Mouse (Mus musculus) liver, postnatal 0 days (tissue): Measurements from ENCODE around the gene Myt1l. TPM values are rescaled to one million over a fixed set of nuclear protein-coding genes. Genes with fewer than 3 reads are reported as not detected.
A peak's percentile ranks its signal among the peaks of the same experiment; 100 is the strongest.

Experiments used
- ATAC-seq: fragments of 200-750 bp; cut with Nextera tagmentation; 2 replicates; pipeline ENCODE4 v1.8.0; 2017; ENCODE audit warnings: mild to moderate bottlenecking, moderate library complexity
- DNase-seq: peaks from one replicate; pipeline ENCODE4 v3.0.0-alpha.2; 2016
- H3K27ac ChIP-seq: fragments of 300-500 bp; sonication (generic); 2 replicates; pipeline ENCODE4 v1.5.1; 2014; ENCODE audit warnings: antibody characterized with exemption, moderate library complexity, mild to moderate bottlenecking, low read depth
- H3K27me3 ChIP-seq: fragments of 300-500 bp; sonication (generic); 2 replicates; pipeline ENCODE4 v1.6.1; 2014; ENCODE audit warnings: low read length, control low read depth, mixed read lengths; ENCODE audit not compliant: insufficient read depth
- H3K36me3 ChIP-seq: fragments of 300-500 bp; sonication (generic); replicated peaks from 2 replicates; pipeline ENCODE4 v1.6.1; 2014; ENCODE audit warnings: mild to moderate bottlenecking, control low read depth, low read length, moderate library complexity, mixed read lengths; ENCODE audit not compliant: insufficient read depth
- H3K4me1 ChIP-seq: fragments of 300-500 bp; sonication (generic); 2 replicates; pipeline ENCODE4 v1.6.1; 2014; ENCODE audit warnings: antibody characterized with exemption, mild to moderate bottlenecking, control low read depth; ENCODE audit not compliant: insufficient read depth
- H3K4me2 ChIP-seq: fragments of 300-500 bp; sonication (generic); 2 replicates; pipeline ENCODE4 v1.6.1; 2014; ENCODE audit warnings: low read depth, mild to moderate bottlenecking, low read length, moderate library complexity, mixed read lengths
- H3K4me3 ChIP-seq: fragments of 300-500 bp; sonication (generic); 2 replicates; pipeline ENCODE4 v1.5.1; 2014; ENCODE audit warnings: low read depth, low read length
- H3K9ac ChIP-seq: fragments of 300-500 bp; sonication (generic); replicated peaks from 2 replicates; pipeline ENCODE4 v1.6.1; 2014; ENCODE audit warnings: mild to moderate bottlenecking, moderate library complexity
- H3K9me3 ChIP-seq: fragments of 300-500 bp; sonication (generic); 2 replicates; pipeline ENCODE4 v1.6.1; 2016; ENCODE audit warnings: mild to moderate bottlenecking, control low read depth, low read length, mixed read lengths
- CTCF ChIP-seq: sonication (generic); IDR thresholded peaks from 2 replicates; pipeline ENCODE4 v1.5.1; 2016; ENCODE audit warnings: antibody characterized with exemption, low read depth
- EP300 ChIP-seq: IDR thresholded peaks from 2 replicates; pipeline ENCODE4 v1.6.1; 2016; ENCODE audit warnings: antibody characterized with exemption, low read depth, mild to moderate bottlenecking
- WGBS: fragments of 180-500 bp; shearing (Covaris S2); extraction: QIAGEN DNeasy Blood & Tissue Kit; methylation state at CpG from one replicate; pipeline ENCODE4 v1.1.7; 2014; ENCODE audit not compliant: insufficient replicate concordance; 5-methylcytosine and 5-hydroxymethylcytosine counted together
- polyA plus RNA-seq: library from polyadenylated mRNA; unstranded; fragments of >200 nt; fragmentation: Nextera tagmentation; extraction: Ambion mirVana; gene quantifications from 2 replicates; pipeline ENCODE4 v1.2.1, GENCODE M21; 2015

Myt1l gene
- polyA plus RNA-seq, 1 experiment from 2014 or later = not detected

DNA sequence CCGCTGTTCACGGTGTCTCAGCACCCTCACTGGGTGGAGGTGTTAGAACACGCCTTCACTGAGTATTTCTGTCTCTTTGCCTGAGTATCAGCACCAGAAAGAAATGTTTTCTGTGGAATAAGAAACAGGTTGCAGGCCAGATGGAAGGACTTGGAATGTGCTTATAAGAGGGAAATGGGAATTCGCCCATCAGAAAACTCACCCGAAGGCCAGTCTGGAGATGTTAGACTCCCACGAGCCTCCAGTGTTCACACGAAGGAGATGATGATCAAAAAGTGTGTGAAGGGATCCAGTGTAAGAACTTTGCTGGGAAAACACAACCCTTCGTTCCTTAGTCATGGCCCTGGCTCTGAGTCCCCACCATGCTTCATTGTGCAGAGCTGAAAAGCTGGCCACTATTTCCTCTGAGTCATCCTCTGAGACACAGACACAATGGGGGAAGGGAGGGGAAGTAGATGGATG lies 406.0 kb downstream of the Myt1l start:
- DNase-seq (no peak), ATAC-seq (no peak)
- no peak overlapping the region for H3K9ac ChIP-seq
- H3K4me2 ChIP-seq = no peak overlapping the region
- TF ChIP-seq EP300 = no peak
- H3K9me3 ChIP-seq = no peaks in the 10 kb centered on the region
- H3K27ac ChIP-seq = no peak overlapping the region
- no peaks in the 10 kb centered on the region for H3K36me3 ChIP-seq
- peaks cover 13% of the 10 kb centered on the region for H3K27me3 ChIP-seq
- H3K4me3 ChIP-seq = no peak overlapping the region
- H3K4me1 ChIP-seq = no peaks in the 10 kb centered on the region
- 56% methylated on average over 8 of the region's 8 CpGs for WGBS

DNA sequence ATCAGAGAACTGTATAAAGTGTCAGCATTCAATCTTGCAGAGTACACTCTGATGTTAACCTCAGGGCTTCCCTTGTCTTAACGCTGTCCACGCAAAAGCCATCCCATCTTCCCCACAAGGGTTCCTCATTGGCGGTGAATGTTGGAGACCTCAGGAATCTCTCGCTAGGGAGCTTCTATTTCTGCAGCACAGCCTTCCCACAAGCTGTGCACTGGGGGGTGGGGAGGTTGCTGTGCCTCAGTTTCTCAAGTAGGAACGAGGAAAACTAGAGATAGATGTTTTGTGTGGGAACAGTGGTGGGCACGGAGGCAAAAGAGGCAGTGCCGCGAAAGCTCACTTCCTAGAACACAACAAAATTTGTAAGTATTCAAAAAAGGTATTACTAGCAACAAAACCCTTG lies 409.1 kb downstream of the Myt1l start, which contains the start of gene Pxdn:
TSS of gene Pxdn (plus strand) at position 301 of the 400 bp plus-strand sequence.
- peak within 1 kb of the TSS; percentile 52 for H3K4me2 ChIP-seq
- no peaks in the 10 kb centered on the region for H3K9me3 ChIP-seq
- peak within 1 kb of the TSS; percentile 21; the same call in 1 of the 2 replicates for H3K9ac ChIP-seq
- H3K27ac ChIP-seq = peak within 1 kb of the TSS; percentile 34; the same call in 1 of the 2 replicates
- peak within 1 kb of the TSS; percentile 42 for H3K4me3 ChIP-seq
- DNase-seq (no peak), ATAC-seq (no peak)
- no peaks in the 10 kb centered on the region for H3K4me1 ChIP-seq
- WGBS = 30% methylated on average over 8 of the region's 8 CpGs
- H3K27me3 ChIP-seq = peaks cover 15% of the 10 kb centered on the region
- H3K36me3 ChIP-seq = no peaks in the 10 kb centered on the region
- no peak for TF ChIP-seq EP300

DNA sequence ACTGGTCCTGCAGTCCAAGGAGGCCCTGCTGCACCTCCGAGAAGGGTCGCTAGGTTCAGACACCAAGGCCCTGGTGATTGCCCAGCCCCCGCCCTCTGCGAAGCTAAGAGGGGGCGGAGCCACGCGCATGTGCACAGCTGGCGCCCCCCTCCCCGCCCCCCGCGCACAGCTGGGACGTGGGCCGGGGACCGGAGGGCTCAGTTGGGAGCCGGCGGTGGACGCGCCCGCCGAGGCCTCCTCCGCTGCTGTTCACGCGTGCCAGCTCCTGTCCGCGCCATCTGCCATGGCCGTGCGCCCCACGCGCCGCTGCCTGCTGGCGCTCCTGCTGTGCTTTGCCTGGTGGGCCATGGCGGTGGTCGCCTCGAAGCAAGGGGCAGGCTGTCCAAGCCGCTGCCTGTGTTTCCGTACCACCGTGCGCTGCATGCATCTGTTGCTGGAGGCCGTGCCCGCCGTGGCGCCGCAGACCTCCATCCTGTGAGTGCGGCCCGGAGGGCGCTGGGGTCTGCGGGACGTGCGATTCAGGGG lies 409.7 kb downstream of the Myt1l start:
- peak overlapping the region; percentile 52 for H3K4me2 ChIP-seq
- H3K27me3 ChIP-seq = peaks cover 15% of the 10 kb centered on the region
- no peak for TF ChIP-seq CTCF
- DNase-seq (peak; percentile 26), ATAC-seq (0 out of 2 replicates have a peak, but pooled peaks have one; percentile 25)
- peak overlapping the region; percentile 34; the same call in 1 of the 2 replicates for H3K27ac ChIP-seq
- WGBS = 2% methylated on average over 42 of the region's 49 CpGs
- peak overlapping the region; percentile 21; the same call in 1 of the 2 replicates for H3K9ac ChIP-seq
- no peaks in the 10 kb centered on the region for H3K4me1 ChIP-seq
- H3K9me3 ChIP-seq = no peaks in the 10 kb centered on the region
- H3K4me3 ChIP-seq = peak overlapping the region; percentile 42
- no peaks in the 10 kb centered on the region for H3K36me3 ChIP-seq

DNA sequence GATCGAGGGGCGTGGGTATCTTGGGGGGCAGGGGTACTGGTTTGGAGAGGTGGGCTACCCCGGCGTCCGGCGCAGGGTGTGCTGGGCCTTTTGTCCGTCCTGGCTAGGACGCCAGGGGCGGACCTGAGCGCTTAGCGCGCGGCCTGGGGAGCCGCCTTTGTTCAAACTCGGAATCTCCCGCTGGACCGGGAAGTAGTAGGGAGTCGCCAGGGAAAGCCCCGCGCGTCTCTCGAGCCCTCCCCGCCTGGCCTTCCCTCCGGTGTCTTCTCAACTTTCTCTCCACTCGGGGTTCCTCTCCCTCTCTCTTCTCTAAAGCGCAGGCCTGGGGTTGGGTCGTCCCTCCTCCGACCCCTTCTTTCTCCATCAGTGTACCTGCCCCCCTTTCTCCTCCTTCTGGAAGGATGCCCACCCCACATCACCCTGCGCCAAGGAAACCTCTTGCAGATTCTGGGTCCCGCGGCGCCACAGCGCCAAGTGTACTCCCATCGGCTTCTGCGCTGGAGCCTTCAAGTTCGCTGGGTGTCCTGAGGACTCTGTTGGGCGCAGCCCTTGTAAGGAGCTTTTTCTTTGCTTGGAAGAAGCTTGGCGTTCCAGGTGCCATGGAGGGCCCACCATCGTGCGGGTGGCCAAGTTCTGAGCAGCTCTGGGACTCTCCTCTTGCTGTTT lies 410.3 kb downstream of the Myt1l start:
- peak overlapping the region; percentile 21; the same call in 1 of the 2 replicates for H3K9ac ChIP-seq
- ATAC-seq (0 out of 2 replicates have a peak, but pooled peaks have one; percentile 17), DNase-seq (peak; percentile 24)
- H3K27ac ChIP-seq = peak overlapping the region; percentile 34; the same call in 1 of the 2 replicates
- H3K27me3 ChIP-seq = peaks cover 15% of the 10 kb centered on the region
- no peaks in the 10 kb centered on the region for H3K36me3 ChIP-seq
- 2% methylated on average over 29 of the region's 40 CpGs for whole genome bisulfite sequencing
- H3K4me2 ChIP-seq = peak overlapping the region; percentile 52
- H3K9me3 ChIP-seq = no peaks in the 10 kb centered on the region
- no peaks in the 10 kb centered on the region for H3K4me1 ChIP-seq
- TF ChIP-seq CTCF (no peak), EP300 (no peak)
- H3K4me3 ChIP-seq = peak overlapping the region; percentile 42

- H3K9ac ChIP-seq = no peak overlapping the region
Measured at GRCm38 (mm10) chr12:29939261-29939671, 411.1 kb downstream of the Myt1l start.

DNA sequence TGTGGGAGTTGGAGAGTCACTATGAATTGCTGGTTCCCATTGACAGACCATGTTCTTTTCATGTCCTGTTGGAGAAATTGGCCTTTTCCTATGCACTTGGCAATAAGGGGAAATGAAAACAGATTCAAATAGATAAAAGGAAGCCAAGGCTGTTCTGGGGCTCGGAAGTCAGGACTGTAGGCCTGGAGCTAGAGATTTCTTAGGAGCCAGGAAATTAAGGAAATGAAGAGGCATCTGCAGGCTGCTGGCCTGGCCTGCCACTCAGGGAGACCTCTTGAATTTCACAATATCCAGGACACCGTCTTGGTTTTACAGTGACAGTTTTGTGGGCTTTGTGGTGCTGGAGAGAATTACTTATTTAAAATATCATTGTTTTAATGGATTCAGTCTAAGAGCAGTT lies 414.3 kb downstream of the Myt1l start:
- WGBS = 43% methylated on average over 2 of the region's 2 CpGs
- TF ChIP-seq CTCF (no peak), EP300 (no peak)
- H3K36me3 ChIP-seq = no peaks in the 10 kb centered on the region
- peaks cover 15% of the 10 kb centered on the region for H3K27me3 ChIP-seq
- no peak overlapping the region for H3K9ac ChIP-seq
- H3K4me2 ChIP-seq = no peak overlapping the region
- ATAC-seq = no peak
- DNase-seq = no peak
- H3K9me3 ChIP-seq = no peaks in the 10 kb centered on the region
- H3K4me3 ChIP-seq = no peak overlapping the region
- H3K4me1 ChIP-seq = no peaks in the 10 kb centered on the region
- H3K27ac ChIP-seq = no peak overlapping the region

More at GRCm38 (mm10) chr12:29939261-29939671, 411.1 kb downstream of the Myt1l start:
- Histone ChIP-seq H3K9me3 (no peaks in the 10 kb centered on the region), H3K36me3 (no peaks in the 10 kb centered on the region), H3K4me3 (0 out of 2 replicates have a peak overlapping the region, but pooled peaks have one; percentile 42), H3K27me3 (peaks cover 15% of the 10 kb centered on the region), H3K27ac (no peak overlapping the region), H3K4me2 (peak overlapping the region; percentile 52), H3K4me1 (no peaks in the 10 kb centered on the region)
- ATAC-seq (no peak), DNase-seq (no peak)
- TF ChIP-seq CTCF (no peak), EP300 (no peak)
- WGBS = 39% methylated on average over 8 of the region's 8 CpGs
